Mouse (Mus musculus) layer of hippocampus, adult 9-11 months (tissue): Measurements from ENCODE around the gene Aph1c.
"Not testable (repeated sequence)": the region's sequence is repeated elsewhere in the genome, so short reads cannot be mapped to it uniquely, and the experiment has no call there.

Experiments
- DNase-seq: peaks from one replicate; pipeline ENCODE4 v3.0.0; 2022

Gene Aph1c

DNA sequence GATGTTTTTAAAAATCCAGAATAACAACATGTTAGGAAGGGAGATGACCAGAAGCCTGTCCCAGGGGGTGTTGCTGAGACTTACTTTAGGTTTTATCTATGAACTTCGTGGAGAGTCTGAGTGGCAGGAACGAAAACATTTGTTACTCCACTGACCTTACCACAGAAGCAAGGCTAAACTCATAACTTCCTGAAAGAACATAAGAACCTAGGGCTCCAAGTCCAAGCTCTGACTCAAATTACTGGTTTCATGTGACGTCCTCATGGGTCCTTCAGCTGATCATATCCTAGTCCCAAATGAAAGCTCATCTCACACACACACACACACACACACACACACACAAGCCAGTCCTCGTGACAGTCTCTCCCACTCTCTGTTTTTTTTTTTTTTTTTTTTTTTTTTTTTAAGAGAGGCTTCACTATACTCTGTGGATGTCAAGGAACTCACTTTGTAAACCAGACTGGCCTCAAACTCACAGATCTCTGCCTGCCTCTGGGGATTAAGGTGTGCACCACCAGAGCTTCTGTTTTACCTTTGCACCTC lies 2.1 kb downstream of the Aph1c start:
- DNase-seq = no peak

DNA sequence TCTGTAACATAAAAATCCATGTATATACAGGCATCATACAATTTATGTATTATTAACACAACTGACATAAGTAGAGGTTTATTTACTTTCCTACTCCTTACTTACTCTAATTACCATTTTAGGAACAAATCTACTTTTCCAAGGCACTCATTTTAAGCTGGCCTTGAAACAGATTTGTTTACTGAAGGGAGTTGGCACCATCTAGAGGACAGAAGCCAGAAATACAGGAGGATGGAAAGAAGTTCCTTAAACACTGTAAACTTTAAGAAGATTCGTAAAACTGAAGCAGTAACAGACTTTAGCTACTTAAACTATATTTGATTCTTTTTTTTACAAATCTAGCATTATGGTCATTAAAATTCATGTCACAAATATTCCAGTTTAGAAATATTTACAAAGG lies 8.5 kb downstream of the Aph1c start:
- no peak for DNase-seq

DNA sequence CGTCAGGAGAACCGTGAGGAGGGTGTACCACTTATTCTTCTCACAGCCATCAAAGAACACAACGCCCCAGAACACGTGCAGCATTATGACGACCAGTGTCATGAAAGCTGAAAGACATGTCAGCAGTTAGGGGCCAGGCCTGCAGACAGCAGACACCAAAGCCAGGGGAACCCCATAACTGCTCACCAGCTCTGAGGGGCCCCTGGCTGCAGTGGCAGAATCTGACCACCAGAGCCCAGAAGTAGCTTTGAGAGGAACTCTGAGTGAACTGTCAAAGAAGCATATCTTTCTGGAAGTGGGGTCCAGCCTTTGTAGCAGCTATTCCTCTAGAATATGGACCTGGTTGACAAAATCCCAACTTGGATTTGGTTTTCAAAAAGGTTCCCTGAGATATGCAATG lies 12.3 kb downstream of the Aph1c start:
- DNase-seq = not testable (repeated sequence)

DNA sequence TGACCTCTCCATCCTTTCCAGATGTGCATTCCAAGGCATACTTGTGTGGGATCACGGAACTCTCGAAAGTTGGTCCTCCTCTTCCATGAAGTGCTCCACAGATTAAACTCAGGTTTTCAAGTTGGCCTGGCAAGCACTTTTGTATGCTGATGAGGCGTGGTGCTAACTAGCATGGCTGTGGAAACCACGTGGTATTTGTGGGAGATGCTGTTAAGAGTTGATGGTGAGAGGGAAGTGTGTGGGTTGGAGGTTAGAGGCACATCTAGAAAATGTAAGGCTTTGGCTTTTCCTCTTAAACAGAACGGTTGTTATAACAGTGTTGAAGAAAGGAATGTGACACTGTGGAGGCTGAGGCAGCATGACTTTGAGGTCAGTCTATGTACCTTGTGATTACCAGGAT lies 13.5 kb downstream of the Aph1c start:
- DNase-seq = no peak

DNA sequence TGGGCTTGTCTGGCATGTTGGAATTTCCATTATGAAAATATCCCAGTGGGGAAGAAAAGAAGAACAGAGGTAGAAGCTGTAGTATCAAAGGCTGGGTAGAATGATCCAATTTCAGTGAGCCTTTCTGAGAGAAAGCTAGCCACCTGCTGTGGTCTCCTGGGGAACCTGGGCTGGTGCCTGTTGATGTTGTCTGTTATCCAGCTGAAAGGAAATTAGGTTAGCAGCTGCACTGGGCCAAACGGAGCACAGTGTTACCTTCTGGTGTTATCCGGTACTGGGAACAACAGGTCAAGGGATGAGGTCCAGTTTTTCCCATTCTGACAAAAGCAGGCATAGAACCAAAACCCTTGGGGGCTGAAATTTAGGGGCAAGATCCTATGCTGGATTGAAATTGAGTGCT lies 21.1 kb downstream of the Aph1c start:
- DNase-seq = no peak

DNA sequence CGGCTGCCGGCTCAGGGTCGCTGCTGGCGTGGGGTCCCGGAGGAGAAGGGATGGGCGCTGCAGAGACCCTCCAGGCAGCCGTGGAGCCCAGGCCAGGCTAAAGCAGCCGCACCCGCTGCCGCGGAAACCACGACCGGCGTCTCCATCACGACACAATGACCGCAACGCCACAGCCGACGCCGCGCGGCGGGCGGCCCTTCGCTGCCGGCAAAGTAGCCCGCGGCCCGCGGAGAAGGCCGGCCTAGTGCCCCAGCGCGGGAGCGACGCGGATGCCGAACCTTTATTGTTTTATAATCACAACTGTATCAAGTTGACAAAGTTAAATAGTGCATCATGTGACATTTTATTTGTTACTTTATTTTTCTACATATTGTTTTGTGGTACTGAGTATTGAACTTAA lies 28.6 kb downstream of the Aph1c start:
- not testable (repeated sequence) for DNase-seq

DNA sequence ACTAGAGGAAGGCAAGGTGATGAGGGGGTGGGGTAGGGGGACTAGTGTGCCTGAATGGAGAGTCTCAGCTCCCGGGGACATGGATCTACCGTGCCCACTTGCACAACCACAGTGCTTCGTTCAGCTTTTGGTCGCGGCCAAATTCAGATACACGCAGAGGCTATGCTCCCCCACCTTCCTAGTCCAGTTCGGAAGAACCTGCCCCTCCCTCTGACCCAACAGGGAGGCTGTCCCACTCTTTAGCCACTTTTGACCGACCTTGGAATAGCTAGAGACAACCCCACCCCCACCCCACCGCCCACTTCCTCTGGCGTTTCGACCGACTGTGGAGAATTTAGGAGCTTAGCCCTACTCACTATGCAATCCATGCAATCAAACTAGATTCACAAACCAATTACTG lies 32.6 kb downstream of the Aph1c start:
- DNase-seq = no peak

DNA sequence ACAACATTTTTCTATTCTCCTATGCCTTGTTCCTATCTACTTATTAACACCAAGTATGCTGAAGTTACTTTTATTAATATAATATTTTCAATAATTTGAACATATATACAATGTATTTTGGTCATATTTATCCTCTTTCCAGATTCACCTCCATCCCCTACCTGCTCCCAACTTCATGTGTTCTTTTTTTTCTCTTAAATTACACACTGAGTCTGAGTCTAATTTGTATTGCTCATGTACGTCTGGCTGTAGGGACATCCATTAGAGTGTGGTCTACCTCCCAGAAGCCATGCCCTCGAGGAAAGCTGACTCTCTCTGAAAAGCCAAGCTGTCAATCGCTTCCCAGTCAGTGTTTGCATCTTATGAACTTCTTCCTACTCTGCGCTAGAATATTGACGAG lies 37.8 kb downstream of the Aph1c start, which contains the start of gene Gm10647:
Gene Gm10647, plus strand, starts transcription at position 301 of the 400 bp plus-strand sequence.
- DNase-seq = no peak

DNA sequence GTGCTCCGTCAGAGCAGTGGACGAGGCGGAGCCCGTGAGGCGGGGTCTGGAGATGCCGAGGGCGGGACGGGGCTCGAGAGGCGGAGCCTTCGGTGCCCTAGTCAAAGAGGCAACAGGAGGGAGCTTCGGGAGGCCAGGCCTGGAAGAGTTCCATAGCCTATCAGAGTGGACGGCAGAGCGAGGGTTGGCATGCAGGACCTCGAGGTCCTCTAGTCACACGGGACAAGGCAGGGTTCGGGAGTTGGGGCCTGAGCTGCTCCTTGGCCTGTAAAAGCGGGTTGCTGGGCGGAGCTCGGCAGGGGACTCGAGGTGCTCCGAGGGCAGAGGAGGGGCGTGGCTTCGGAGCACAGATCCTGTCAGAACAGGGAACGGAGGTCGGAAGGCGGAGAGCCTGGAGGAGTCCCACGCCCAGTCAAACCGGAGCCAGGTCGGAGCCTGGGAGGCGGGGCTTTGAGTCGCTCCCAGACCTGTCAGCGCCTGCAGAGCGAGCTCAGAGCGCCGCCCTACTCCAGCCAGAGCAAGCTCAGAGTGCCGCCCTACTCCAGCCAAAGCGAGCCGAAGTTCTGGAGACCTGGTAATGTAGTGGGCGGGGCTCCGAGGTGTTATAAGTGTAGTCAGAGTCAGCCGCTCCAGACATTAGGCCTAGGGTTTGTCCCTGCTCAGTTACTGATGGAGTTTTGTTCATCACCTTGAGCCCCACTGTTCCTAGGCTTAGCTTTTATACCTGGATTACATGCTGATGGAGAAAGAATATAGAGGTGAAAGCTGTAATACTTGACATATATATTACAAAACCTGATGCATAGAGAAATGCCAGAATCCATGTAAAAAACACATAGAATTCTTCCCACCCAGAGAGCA lies 38.8 kb downstream of the Aph1c start, which contains the start of gene Aph1b:
Gene Aph1b, minus strand, starts transcription at position 27 of the 861 bp plus-strand sequence.
- peak; percentile 96 for DNase-seq

DNA sequence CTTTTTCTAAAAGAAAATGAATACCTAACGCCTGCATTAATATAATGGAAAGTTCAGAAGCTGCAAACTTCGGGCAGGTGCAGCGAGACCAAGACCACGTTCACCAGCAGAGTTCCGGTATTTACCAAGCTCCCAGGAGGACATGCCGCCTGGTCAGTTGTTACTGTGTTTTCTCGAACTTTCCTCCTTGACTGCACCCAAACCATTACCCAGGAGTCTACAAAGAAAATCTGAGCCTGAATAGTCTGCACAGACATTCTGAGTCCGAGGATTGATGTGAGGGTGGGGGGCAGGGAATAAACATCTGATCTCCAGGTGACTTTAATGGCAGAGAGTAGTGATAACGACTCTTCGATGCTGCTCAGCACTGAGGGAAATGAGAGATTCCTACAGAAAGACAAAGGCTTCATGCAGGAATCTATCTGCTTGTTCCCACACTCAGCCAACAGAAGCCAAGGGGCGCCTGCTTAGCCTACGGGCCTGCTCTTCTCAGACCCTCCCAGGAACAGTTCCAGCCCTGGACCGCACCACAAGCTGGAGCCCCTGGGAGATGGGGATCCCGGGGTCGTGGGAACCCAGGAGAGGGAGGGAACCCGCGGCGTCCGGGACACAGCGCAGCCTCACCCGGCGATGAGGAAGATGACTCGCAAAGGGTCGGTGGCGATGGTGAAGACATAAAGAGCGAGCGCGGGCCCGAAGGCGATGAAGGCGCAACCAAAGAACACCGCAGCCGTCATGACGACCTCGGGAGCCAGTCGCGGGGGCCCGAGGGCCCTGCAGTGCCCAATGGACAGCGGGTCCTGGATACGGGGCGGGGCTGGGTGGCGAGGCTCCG lies 39.7 kb downstream of the Aph1c start:
- no peak for DNase-seq

DNA sequence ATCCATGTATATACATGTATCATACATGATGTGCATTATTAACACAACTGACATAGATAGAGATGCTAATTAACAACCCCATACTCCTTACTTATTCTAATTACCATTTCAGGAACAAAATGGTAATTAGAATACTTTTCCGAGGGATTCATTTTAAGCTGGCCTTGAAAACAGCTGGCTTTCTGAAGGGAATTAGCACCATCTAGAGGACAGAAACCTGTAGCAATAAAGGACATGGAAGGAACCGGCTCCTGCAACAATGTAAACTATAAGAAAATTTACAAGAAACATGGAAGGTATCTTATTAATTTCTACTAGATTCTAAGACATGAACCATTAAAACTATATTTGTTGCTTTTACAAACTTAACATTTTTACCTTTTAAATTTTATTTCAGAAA lies 46.7 kb downstream of the Aph1c start:
- no peak for DNase-seq

DNA sequence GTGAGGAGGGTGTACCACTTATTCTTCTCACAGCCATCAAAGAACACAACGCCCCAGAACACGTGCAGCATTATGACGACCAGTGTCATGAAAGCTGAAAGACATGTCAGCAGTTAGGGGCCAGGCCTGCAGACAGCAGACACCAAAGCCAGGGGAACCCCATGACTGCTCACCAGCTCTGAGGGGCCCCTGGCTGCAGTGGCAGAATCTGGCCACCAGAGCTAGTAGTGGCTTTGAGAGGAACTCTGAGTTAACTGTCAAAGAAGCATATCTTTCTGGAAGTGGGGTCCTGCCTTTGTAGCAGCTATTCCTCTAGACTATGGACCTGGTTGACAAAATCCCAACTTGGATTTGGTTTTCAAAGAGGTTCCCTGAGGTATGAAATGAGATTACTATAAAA lies 50.0 kb downstream of the Aph1c start:
- DNase-seq = not testable (repeated sequence)

DNA sequence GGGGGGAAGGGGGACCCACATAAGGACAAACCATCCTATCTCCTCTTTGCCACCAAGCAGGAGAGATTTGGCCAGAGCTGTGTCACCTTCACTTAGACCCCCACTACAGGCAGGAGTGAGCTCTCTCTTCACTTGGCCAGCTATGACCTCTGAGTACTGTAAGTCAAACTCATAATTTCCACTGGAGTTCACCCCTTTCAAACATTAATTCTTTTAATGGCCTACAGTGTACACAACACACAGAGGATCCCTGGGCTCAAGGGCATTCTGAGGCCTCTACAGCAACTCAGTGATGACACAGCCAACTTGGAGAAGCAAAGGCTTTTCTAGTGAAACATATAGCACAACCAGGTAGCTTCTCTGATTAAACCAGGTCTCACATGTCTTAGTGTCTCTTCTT lies 63.8 kb downstream of the Aph1c start:
- DNase-seq = no peak

DNA sequence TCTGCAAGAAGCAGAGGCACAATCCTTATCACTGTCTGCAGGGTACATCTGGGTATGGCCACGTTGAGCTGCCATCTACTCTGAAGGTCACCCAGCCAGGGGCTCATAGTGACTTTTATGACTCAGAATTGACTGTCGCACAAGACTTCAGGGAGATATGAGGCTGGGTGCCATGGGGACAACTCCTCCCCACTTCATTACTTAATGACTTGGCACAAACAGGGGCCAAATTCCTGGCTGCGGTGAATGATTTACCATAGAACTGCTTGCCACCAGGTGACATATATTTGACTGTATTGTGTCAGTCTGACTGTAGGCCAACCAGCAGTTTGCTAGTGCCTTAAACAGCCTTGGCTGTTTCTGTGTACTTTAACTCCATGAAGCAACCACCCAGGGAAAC lies 65.3 kb downstream of the Aph1c start:
- DNase-seq = no peak

DNA sequence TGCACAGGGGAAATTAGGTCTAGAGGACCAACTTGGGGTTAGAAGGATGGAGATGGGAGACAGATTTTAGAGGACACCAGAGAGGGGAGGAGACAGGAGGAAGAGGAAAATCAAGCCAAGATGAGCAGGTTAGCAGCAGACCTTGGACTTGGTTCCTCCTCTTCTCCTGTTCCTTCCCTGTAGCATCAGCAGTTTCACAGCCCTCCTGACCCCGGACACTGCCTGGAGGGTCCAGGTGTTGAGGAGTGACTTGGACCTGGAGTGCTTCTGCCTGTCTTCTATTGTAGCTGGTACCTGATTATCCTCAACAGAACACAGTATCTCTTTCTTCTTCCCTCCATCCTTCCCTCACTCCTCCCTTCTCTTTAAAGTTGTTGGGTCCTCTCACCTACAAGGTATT lies 65.8 kb downstream of the Aph1c start:
- no peak for DNase-seq
